In genomic region chr3:58702329-58702728, GRCm38 (mm10) we compare ENCODE assay signal across 22 mouse cellular contexts. TPM values are rescaled to one million over a fixed set of nuclear protein-coding genes. Genes with fewer than 3 reads are reported as not detected.
DNase-seq lines count a peak whose midpoint lies in the region; ATAC-seq and TF ChIP-seq lines count a peak whose summit lies in the region.
"Had no signal": no experiment of that assay in that cellular context is flagged by ENCODE, and none has a peak within 500 bp of the region (broad histone marks: within the 10 kb centered on the region; RNA-seq: fewer than 3 reads in every experiment).

No protein-coding gene starts in this region.

- no peaks in the 10 kb centered on the region for H3K4me1 ChIP-seq in liver, adult 2 months (ENCODE audit: control insufficient read depth, insufficient read depth, low read length)
- H3K4me1 ChIP-seq in liver, embryonic 11.5 days (replicated peaks; ENCODE audit: control insufficient read depth, insufficient read depth, low read length) = no peaks in the 10 kb centered on the region
- H3K4me1 ChIP-seq in MEL (ENCODE audit: control insufficient read depth in 1 of 2, insufficient read depth in 2 of 2, low read length in 2 of 2) = no peaks in the 10 kb centered on the region
- H3K4me1 ChIP-seq in intestine, postnatal 0 days (replicated peaks; ENCODE audit: control insufficient read depth, insufficient read depth, low read length) = no peaks in the 10 kb centered on the region
- H3K4me1 ChIP-seq: embryonic facial prominence, embryonic 13.5 days; forebrain, embryonic 12.5 days; heart, embryonic 15.5 days; hindbrain, embryonic 13.5 days had no signal

- no peak for TF ChIP-seq CTCF in liver, adult 2 months (IDR thresholded peaks at IDR 0.05; ENCODE audit: low read depth, low read length)
- no peak for TF ChIP-seq CTCF in MEL (IDR thresholded peaks at IDR 0.05 in 2 of 3, conservative IDR thresholded peaks at IDR 0.05 in 1 of 3; ENCODE audit: control insufficient read depth in 1 of 3, insufficient read depth in 1 of 3, low read depth in 2 of 3, low read length in 3 of 3, poor library complexity in 1 of 3, severe bottlenecking in 1 of 3)
- no peak for TF ChIP-seq CTCF in intestine, postnatal 0 days (IDR thresholded peaks at IDR 0.05; ENCODE audit: low read depth)
- no peak for TF ChIP-seq CTCF in gastrocnemius, adult 2 months (IDR thresholded peaks at IDR 0.05)

- no peak overlapping the region for H3K9ac ChIP-seq in liver, adult 2 months (ENCODE audit: low read depth, low read length)
- H3K9ac ChIP-seq in liver, embryonic 11.5 days (ENCODE audit: low read depth, low read length) = no peak overlapping the region
- no peak overlapping the region for H3K9ac ChIP-seq in MEL (ENCODE audit: control insufficient read depth, low read depth, low read length, poor library complexity, severe bottlenecking)
- H3K9ac ChIP-seq in intestine, postnatal 0 days (ENCODE audit: low read depth, low read length) = no peak overlapping the region
- H3K9ac ChIP-seq: embryonic facial prominence, embryonic 13.5 days; forebrain, embryonic 12.5 days; heart, embryonic 15.5 days; hindbrain, embryonic 13.5 days had no signal

- intact Hi-C loops in left cerebral cortex, postnatal 10 days (cut with DNase I) = no loop called here
- intact Hi-C loops in gastrocnemius, adult 2 months (cut with DNase I) = no loop called here

- TF ChIP-seq EP300 in MEL (IDR thresholded peaks at IDR 0.05; ENCODE audit: low read depth in 1 of 2, low read length in 2 of 2) = no peak

- no peak overlapping the region for H3K4me2 ChIP-seq in liver, embryonic 11.5 days
- no peak overlapping the region for H3K4me2 ChIP-seq in intestine, postnatal 0 days (replicated peaks; ENCODE audit: low read depth)
- H3K4me2 ChIP-seq: embryonic facial prominence, embryonic 13.5 days; forebrain, embryonic 12.5 days; heart, embryonic 11.5 days; heart, embryonic 15.5 days; hindbrain, embryonic 13.5 days had no signal

- H3K4me3 ChIP-seq in liver, adult 2 months (ENCODE audit: insufficient read depth, low read depth, low read length) = no peak overlapping the region
- no peak overlapping the region for H3K4me3 ChIP-seq in liver, embryonic 11.5 days (ENCODE audit: low read depth, low read length)
- no peak overlapping the region for H3K4me3 ChIP-seq in MEL (ENCODE audit: control insufficient read depth in 1 of 2, insufficient read depth in 1 of 2, low read depth in 2 of 2, low read length in 2 of 2)
- no peak overlapping the region for H3K4me3 ChIP-seq in intestine, postnatal 0 days (ENCODE audit: low read depth, low read length)
- H3K4me3 ChIP-seq in gastrocnemius, adult 2 months = no peak overlapping the region
- H3K4me3 ChIP-seq: embryonic facial prominence, embryonic 13.5 days; forebrain, embryonic 12.5 days; heart, adult 2 months; heart, embryonic 15.5 days; hindbrain, embryonic 13.5 days had no signal

- DNase-seq in liver, adult 2 months (ENCODE audit: extremely low read depth, low read depth, low spot score) = peak; percentile 29
- DNase-seq in liver, embryonic 11.5 days (ENCODE audit: low spot score) = no peak
- peak; percentile 21 for DNase-seq in MEL (ENCODE audit: low read depth, low spot score)
- no peak for DNase-seq in left cerebral cortex, postnatal 10 days (ENCODE audit: extremely low spot score in 1 of 2, low spot score in 2 of 2)
- DNase-seq in gastrocnemius, adult 2 months = no peak
- DNase-seq: adrenal gland, postnatal 14 days; cerebellum, adult 11-12 months; cerebellum, adult 9-10 months; cerebellum, postnatal 25 days; gastrocnemius, postnatal 14 days; heart, adult 2 months; heart, postnatal 14 days; kidney, adult 11 months had no signal

- H3K27me3 ChIP-seq in liver, adult 2 months (ENCODE audit: control insufficient read depth, insufficient read depth, low read length) = no peaks in the 10 kb centered on the region
- no peaks in the 10 kb centered on the region for H3K27me3 ChIP-seq in liver, embryonic 11.5 days (replicated peaks; ENCODE audit: control insufficient read depth, insufficient read depth, low read length)
- peaks cover 0 to 1% of the 10 kb centered on the region in 2 experiments; a peak in 1 of 4 replicates for H3K27me3 ChIP-seq in MEL (ENCODE audit: control insufficient read depth in 1 of 2, insufficient read depth in 2 of 2, low read length in 2 of 2)
- no peaks in the 10 kb centered on the region for H3K27me3 ChIP-seq in intestine, postnatal 0 days (replicated peaks; ENCODE audit: control insufficient read depth, insufficient read depth, low read length)
- H3K27me3 ChIP-seq: embryonic facial prominence, embryonic 13.5 days; forebrain, embryonic 12.5 days; heart, embryonic 15.5 days; hindbrain, embryonic 13.5 days had no signal

- H3K27ac ChIP-seq in liver, adult 2 months (replicated peaks; ENCODE audit: insufficient read depth, low read depth, low read length) = no peak overlapping the region
- H3K27ac ChIP-seq in liver, embryonic 11.5 days (ENCODE audit: low read depth, low read length) = no peak overlapping the region
- H3K27ac ChIP-seq in MEL (ENCODE audit: control insufficient read depth, low read depth, low read length) = no peak overlapping the region
- H3K27ac ChIP-seq in intestine, postnatal 0 days (ENCODE audit: low read depth, low read length) = no peak overlapping the region
- H3K27ac ChIP-seq in gastrocnemius, adult 2 months = no peak overlapping the region
- H3K27ac ChIP-seq: embryonic facial prominence, embryonic 13.5 days; forebrain, embryonic 12.5 days; heart, adult 2 months; heart, embryonic 15.5 days; hindbrain, embryonic 13.5 days; hindbrain, postnatal 0 days had no signal

- H3K79me2 ChIP-seq in liver, adult 2 months (ENCODE audit: control insufficient read depth, insufficient read depth, low read length) = no peaks in the 10 kb centered on the region
- H3K79me2 ChIP-seq in MEL (ENCODE audit: control insufficient read depth, insufficient read depth, low read length, poor library complexity) = no peaks in the 10 kb centered on the region

- no peak for TF ChIP-seq POLR2A in liver, adult 2 months (IDR thresholded peaks at IDR 0.05; ENCODE audit: extremely low read depth, insufficient read depth, low read length)
- TF ChIP-seq POLR2A in MEL (IDR thresholded peaks at IDR 0.05; ENCODE audit: control insufficient read depth in 1 of 2, insufficient read depth in 1 of 2, low read depth in 1 of 2, low read length in 2 of 2, poor library complexity in 1 of 2) = no peak

- 90% methylated on average over 1 of the region's 1 CpGs for WGBS in liver, adult 2 months
- 89% methylated on average over 1 of the region's 1 CpGs for WGBS in liver, embryonic 11.5 days
- 87% methylated on average over 1 of the region's 1 CpGs for WGBS in intestine, postnatal 0 days

- TF ChIP-seq RAD21 in MEL (IDR thresholded peaks at IDR 0.05; ENCODE audit: low read depth, low read length) = no peak

- H3K9me3 ChIP-seq in liver, embryonic 11.5 days (ENCODE audit: control insufficient read depth, low read length) = no peaks in the 10 kb centered on the region
- H3K9me3 ChIP-seq in MEL (replicated peaks; ENCODE audit: insufficient read depth, low read length) = no peaks in the 10 kb centered on the region
- H3K9me3 ChIP-seq in intestine, postnatal 0 days (ENCODE audit: control insufficient read depth) = no peaks in the 10 kb centered on the region
- H3K9me3 ChIP-seq: embryonic facial prominence, embryonic 13.5 days; forebrain, embryonic 12.5 days; heart, embryonic 15.5 days; hindbrain, embryonic 13.5 days had no signal

- H3K36me3 ChIP-seq in liver, adult 2 months (ENCODE audit: control insufficient read depth, insufficient read depth, low read length) = no peaks in the 10 kb centered on the region
- H3K36me3 ChIP-seq in liver, embryonic 11.5 days (ENCODE audit: control insufficient read depth, insufficient read depth, low read length) = no peaks in the 10 kb centered on the region
- H3K36me3 ChIP-seq in MEL (ENCODE audit: control insufficient read depth in 1 of 2, insufficient read depth in 2 of 2, low read length in 2 of 2) = no peaks in the 10 kb centered on the region
- H3K36me3 ChIP-seq in intestine, postnatal 0 days (ENCODE audit: control insufficient read depth, insufficient read depth) = no peaks in the 10 kb centered on the region
- H3K36me3 ChIP-seq: embryonic facial prominence, embryonic 13.5 days; forebrain, embryonic 12.5 days; heart, embryonic 15.5 days; hindbrain, embryonic 13.5 days had no signal

- no peak for ATAC-seq in liver, embryonic 11.5 days (replicated peaks; ENCODE audit: low FRiP score)
- ATAC-seq in intestine, postnatal 0 days = peak; percentile 69
- ATAC-seq: CD4-positive, CD25-positive, alpha-beta regulatory T cell, adult 4 months; forebrain, embryonic 16.5 days; hindbrain, postnatal 0 days had no signal

TF ChIP-seq in MEL, 35 proteins besides CTCF, POLR2A, EP300 and RAD21:
- TF ChIP-seq TBP (IDR thresholded peaks at IDR 0.05; ENCODE audit: low read depth, low read length) (peak; percentile 97), ETS1 (IDR thresholded peaks at IDR 0.05; ENCODE audit: low read depth, low read length) (no peak)

RNA-seq across cellular contexts. Expression of gene Siah2, which starts 10.1 kb away (rescaled TPM):
- total RNA-seq in liver, adult 2 months (2014; rRNA removed) = 9.6 and 14.6 TPM in 2 replicates
- 29.4 and 30.2 TPM in 2 replicates for polyA plus RNA-seq in liver, adult 2 months (2012; rRNA removed)
- 5.4 and 6.2 TPM in 2 replicates for polyA plus RNA-seq in liver, embryonic 11.5 days (2014; fragmentation: Nextera tagmentation; extraction: Ambion mirVana)
- total RNA-seq in MEL (2012; rRNA removed) = 17.6 and 20.4 TPM in 2 replicates
- polyA plus RNA-seq in MEL (2012; ENCODE audit: insufficient read depth in 1 of 2, insufficient read length in 2 of 2, low read depth in 1 of 2, low replicate concordance in 2 of 2, missing spikeins in 1 of 2) = 10 to 100 TPM; 22.5 to 58.1 TPM
- polyA plus RNA-seq in intestine, postnatal 0 days (2015; fragmentation: Nextera tagmentation; extraction: Ambion mirVana) = 4.6 and 5.3 TPM in 2 replicates
- 10 to 100 TPM; 17.8 to 19.2 TPM for total RNA-seq in left cerebral cortex, postnatal 10 days (2021)
- total RNA-seq in gastrocnemius, adult 2 months (2021) = 10 to 100 TPM in 1 of 2 experiments, 1 to 10 TPM in 1; 8.3 to 11.8 TPM

Comparison
In these comparisons a context has a peak if more than half of its experiments do, and no peak if none do; other contexts are left out.
1. DNase-seq: peak in liver, adult 2 months (single experiment) and MEL (single experiment); none in liver, embryonic 11.5 days (single experiment), left cerebral cortex, postnatal 10 days (0 of 2) and gastrocnemius, adult 2 months (single experiment).